Mouse (Mus musculus) forebrain, embryonic 16.5 days (tissue): ENCODE results near the gene LTO1. TPM values are rescaled to one million over a fixed set of nuclear protein-coding genes. Genes with fewer than 3 reads are reported as not detected.
"Not testable (repeated sequence)": the region's sequence is repeated elsewhere in the genome, so short reads cannot be mapped to it uniquely, and the experiment has no call there.

ENCODE experiments used
- ATAC-seq: fragments of 200-750 bp; cut with Nextera tagmentation; 2 replicates; pipeline ENCODE4 v1.8.0; 2017; ENCODE audit warnings: mild to moderate bottlenecking, moderate library complexity
- H3K27ac ChIP-seq: fragments of 300-500 bp; sonication (generic); 2 replicates; pipeline ENCODE4 v1.5.1; 2014; ENCODE audit warnings: low read length, control low read depth
- H3K27me3 ChIP-seq: fragments of 300-500 bp; sonication (generic); replicated peaks from 2 replicates; pipeline ENCODE4 v1.6.1; 2014; ENCODE audit warnings: low read length; ENCODE audit not compliant: control insufficient read depth, insufficient read depth
- H3K36me3 ChIP-seq: fragments of 300-500 bp; sonication (generic); 2 replicates; pipeline ENCODE4 v1.6.1; 2014; ENCODE audit not compliant: control insufficient read depth, insufficient read depth
- H3K4me1 ChIP-seq: fragments of 300-500 bp; sonication (generic); replicated peaks from 2 replicates; pipeline ENCODE4 v1.6.1; 2014; ENCODE audit warnings: low read length; ENCODE audit not compliant: control insufficient read depth, insufficient read depth
- H3K4me2 ChIP-seq: fragments of 300-500 bp; sonication (generic); 2 replicates; pipeline ENCODE4 v1.6.1; 2014; ENCODE audit warnings: mild to moderate bottlenecking, low read length, control low read depth
- H3K4me3 ChIP-seq: fragments of 300-500 bp; sonication (generic); replicated peaks from 2 replicates; pipeline ENCODE4 v1.5.1; 2014; ENCODE audit warnings: mild to moderate bottlenecking, low read length, control low read depth
- H3K9ac ChIP-seq: fragments of 300-500 bp; sonication (generic); replicated peaks from 2 replicates; pipeline ENCODE4 v1.6.1; 2014; ENCODE audit warnings: low read depth, low read length, control low read depth
- H3K9me3 ChIP-seq: fragments of 300-500 bp; sonication (generic); 2 replicates; pipeline ENCODE4 v1.6.1; 2016; ENCODE audit warnings: low read length; ENCODE audit not compliant: control insufficient read depth
- WGBS: fragments of 180-500 bp; shearing (Covaris S2); extraction: QIAGEN DNeasy Blood & Tissue Kit; methylation state at CpG from one replicate; pipeline ENCODE4 v1.1.7; 2014; 5-methylcytosine and 5-hydroxymethylcytosine counted together
- polyA plus RNA-seq: library from polyadenylated mRNA; unstranded; fragments of >200 nt; fragmentation: Nextera tagmentation; extraction: Ambion mirVana; gene quantifications from 2 replicates; pipeline ENCODE4 v1.2.1, GENCODE M21; 2015

LTO1 gene
- polyA plus RNA-seq, 1 experiment from 2014 or later = 42.8 TPM

DNA sequence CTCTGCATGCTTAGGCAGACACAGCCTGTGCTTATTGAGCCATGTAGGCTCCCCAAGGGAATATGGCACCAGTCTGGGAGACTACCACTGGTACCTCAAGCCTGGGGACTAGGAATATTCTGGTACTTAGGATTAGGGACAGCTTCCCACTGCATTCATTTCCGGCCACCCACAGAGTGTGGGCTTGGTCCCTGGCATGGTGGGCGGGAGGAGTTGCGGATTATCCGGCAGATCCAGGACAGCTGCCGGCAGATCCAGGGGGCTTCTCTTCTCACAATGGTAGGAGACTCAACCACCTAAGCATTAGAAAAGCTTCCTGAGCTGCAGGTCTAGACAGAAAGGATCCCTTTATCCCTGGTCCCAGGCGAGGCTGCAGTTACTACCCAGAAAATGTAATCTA, 16.4 kb upstream of the LTO1 start:
- no peak overlapping the region; the same call in 1 of the 2 replicates for H3K4me3 ChIP-seq
- 35% methylated on average over 6 of the region's 6 CpGs for WGBS
- ATAC-seq = no peak
- peaks cover 26% of the 10 kb centered on the region for H3K4me1 ChIP-seq
- H3K4me2 ChIP-seq = peak overlapping the region; percentile 13
- no peak overlapping the region for H3K9ac ChIP-seq
- peaks cover 25% of the 10 kb centered on the region for H3K27me3 ChIP-seq
- no peak overlapping the region for H3K27ac ChIP-seq
- H3K36me3 ChIP-seq = no peaks in the 10 kb centered on the region
- no peaks in the 10 kb centered on the region for H3K9me3 ChIP-seq

- not testable (repeated sequence) for H3K36me3 ChIP-seq, H3K9me3 ChIP-seq, H3K27me3 ChIP-seq, ATAC-seq, H3K4me1 ChIP-seq, H3K4me3 ChIP-seq, H3K9ac ChIP-seq, H3K27ac ChIP-seq, H3K4me2 ChIP-seq
- 92% methylated on average over 3 of the region's 3 CpGs for WGBS
Observed at GRCm38 (mm10) chr7:144905514-144905913, 9.4 kb upstream of the LTO1 start.

GRCm38 (mm10) chr7:144906708-144907397, 8.0 kb upstream of the LTO1 start:
- H3K27ac ChIP-seq = no peak overlapping the region
- H3K4me3 ChIP-seq = 0 out of 2 replicates have a peak overlapping the region, but pooled peaks have one; percentile 8
- H3K9ac ChIP-seq = 0 out of 2 replicates have a peak overlapping the region, but pooled peaks have one; percentile 32
- no peaks in the 10 kb centered on the region for H3K36me3 ChIP-seq
- H3K9me3 ChIP-seq = no peaks in the 10 kb centered on the region
- peak overlapping the region; percentile 43 for H3K4me2 ChIP-seq
- WGBS = 10% methylated on average over 28 of the region's 28 CpGs
- H3K27me3 ChIP-seq = 0 out of 2 replicates have a peak, but pooled peaks cover 2% of the 10 kb centered on the region
- H3K4me1 ChIP-seq = peaks cover 3% of the 10 kb centered on the region
- ATAC-seq = peak; percentile 54

DNA sequence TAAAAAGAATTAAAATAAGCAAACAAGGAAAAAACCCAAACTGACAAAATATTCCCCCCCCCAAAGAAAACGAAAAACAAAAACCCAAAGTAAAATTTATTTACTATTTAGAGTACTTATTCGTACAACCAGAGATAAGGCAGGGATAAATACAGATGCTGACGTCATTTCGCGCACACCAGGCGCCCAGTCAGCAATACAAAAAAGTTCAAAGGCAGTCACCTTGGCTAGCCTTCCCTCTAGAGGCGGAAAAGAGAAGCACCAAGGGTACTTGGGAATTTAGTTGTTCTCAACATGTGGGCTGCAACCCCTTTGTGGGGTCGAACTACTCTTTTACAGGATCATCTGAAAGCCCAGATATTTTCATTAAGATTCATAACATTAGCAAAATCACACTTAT, 7.1 kb upstream of the LTO1 start:
- Histone ChIP-seq H3K4me1 (peaks cover 3% of the 10 kb centered on the region), H3K9me3 (no peaks in the 10 kb centered on the region), H3K27ac (no peak overlapping the region), H3K4me3 (no peak overlapping the region), H3K9ac (no peak overlapping the region), H3K4me2 (no peak overlapping the region), H3K36me3 (no peaks in the 10 kb centered on the region), H3K27me3 (0 out of 2 replicates have a peak, but pooled peaks cover 2% of the 10 kb centered on the region)
- 18% methylated on average over 8 of the region's 8 CpGs for WGBS
- no peak for ATAC-seq

- no peaks in the 10 kb centered on the region for H3K9me3 ChIP-seq
- peak overlapping the region; percentile 1; the same call in 1 of the 2 replicates for H3K4me2 ChIP-seq
- H3K27me3 ChIP-seq = 0 out of 2 replicates have a peak, but pooled peaks cover 2% of the 10 kb centered on the region
- 25% methylated on average over 7 of the region's 7 CpGs for WGBS
- H3K4me1 ChIP-seq = peaks cover 3% of the 10 kb centered on the region
- no peak overlapping the region for H3K4me3 ChIP-seq
- H3K27ac ChIP-seq = no peak overlapping the region
- peak; percentile 56 for ATAC-seq
- H3K36me3 ChIP-seq = no peaks in the 10 kb centered on the region
- H3K9ac ChIP-seq = no peak overlapping the region
Observed at GRCm38 (mm10) chr7:144908705-144909104, 6.2 kb upstream of the LTO1 start.

DNA sequence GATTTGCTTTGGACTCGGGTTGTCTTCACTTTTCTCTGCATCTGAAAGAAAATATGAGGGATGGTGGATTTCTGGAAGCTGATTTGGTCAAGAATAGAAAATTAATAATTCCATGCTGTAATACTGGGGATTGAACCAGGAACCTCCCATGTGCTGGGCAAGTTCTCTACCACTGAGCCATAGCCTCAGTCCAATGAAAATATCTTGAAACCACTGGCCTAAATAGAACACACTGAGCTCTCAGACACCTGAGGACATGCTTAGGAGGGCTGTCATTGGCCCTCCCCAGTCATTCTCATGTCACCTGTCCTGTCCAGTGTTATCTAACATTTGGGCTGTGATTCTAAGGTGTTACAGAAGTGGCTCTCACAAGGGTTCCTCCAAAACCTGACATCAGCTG, 3.8 kb upstream of the LTO1 start:
- H3K4me2 ChIP-seq = no peak overlapping the region
- no peaks in the 10 kb centered on the region for H3K36me3 ChIP-seq
- no peak overlapping the region for H3K27ac ChIP-seq
- no peak overlapping the region for H3K4me3 ChIP-seq
- peaks cover 10% of the 10 kb centered on the region for H3K4me1 ChIP-seq
- H3K9ac ChIP-seq = no peak overlapping the region
- 0 out of 2 replicates have a peak, but pooled peaks cover 2% of the 10 kb centered on the region for H3K27me3 ChIP-seq
- no peaks in the 10 kb centered on the region for H3K9me3 ChIP-seq
- WGBS = 88% methylated on average over 1 of the region's 1 CpGs
- ATAC-seq = no peak

DNA sequence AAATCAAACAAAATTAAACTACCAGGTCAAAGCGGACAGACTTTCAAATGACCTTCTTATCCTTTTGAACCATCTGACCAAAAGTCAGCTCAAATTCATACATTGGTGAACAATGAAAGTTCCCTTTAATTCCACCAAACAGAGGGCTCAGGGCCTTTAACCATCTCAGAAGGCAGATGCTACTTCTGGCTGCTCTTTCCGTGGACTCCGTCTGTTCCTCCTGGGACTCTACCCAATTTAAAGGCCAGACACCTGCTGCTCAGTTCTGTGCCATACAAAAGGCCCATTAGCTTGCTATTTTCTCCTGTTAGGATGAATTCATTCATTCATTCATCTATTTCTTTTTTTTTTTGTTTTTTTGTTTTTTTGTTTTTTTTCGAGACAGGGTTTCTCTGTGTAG, 2.0 kb upstream of the LTO1 start:
- Histone ChIP-seq H3K9me3 (no peaks in the 10 kb centered on the region), H3K36me3 (peaks cover 5% of the 10 kb centered on the region; the same call in 1 of the 2 replicates), H3K27ac (no peak overlapping the region), H3K4me3 (no peak overlapping the region), H3K4me2 (no peak overlapping the region), H3K9ac (no peak overlapping the region), H3K4me1 (peaks cover 13% of the 10 kb centered on the region), H3K27me3 (no peaks in the 10 kb centered on the region)
- 54% methylated on average over 4 of the region's 4 CpGs for WGBS
- ATAC-seq = no peak

GRCm38 (mm10) chr7:144914296-144914947, 478 bp upstream of the LTO1 start:
- no peaks in the 10 kb centered on the region for H3K27me3 ChIP-seq
- peaks cover 13% of the 10 kb centered on the region for H3K4me1 ChIP-seq
- H3K4me2 ChIP-seq = peak overlapping the region; percentile 74
- H3K9ac ChIP-seq = peak overlapping the region; percentile 82
- peak overlapping the region; percentile 78 for H3K4me3 ChIP-seq
- WGBS = 8% methylated on average over 17 of the region's 17 CpGs
- H3K27ac ChIP-seq = peak overlapping the region; percentile 92
- ATAC-seq = peak; percentile 87
- H3K9me3 ChIP-seq = no peaks in the 10 kb centered on the region
- peaks cover 10% of the 10 kb centered on the region; the same call in 1 of the 2 replicates for H3K36me3 ChIP-seq

DNA sequence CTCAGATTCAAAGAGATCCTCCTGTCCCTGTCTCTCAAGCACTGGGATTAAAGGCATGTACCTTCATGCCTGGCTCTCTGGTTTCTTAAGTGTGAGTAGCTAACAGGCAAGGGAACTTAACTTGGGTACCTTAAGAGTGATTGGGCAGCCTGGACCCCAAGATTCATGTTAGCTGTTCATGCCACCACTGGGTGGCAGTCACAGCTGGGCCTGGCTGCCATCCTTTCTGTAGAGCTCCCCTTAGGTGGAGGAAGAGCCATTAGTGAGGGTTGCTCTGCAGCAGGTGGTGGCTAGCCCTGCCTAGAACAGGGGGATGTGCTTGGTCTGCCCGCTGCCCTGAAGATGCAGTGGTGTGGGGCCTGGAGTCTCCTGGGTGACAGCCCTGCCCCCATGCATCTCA, 3.9 kb downstream of the LTO1 start:
- no peak overlapping the region for H3K4me2 ChIP-seq
- WGBS = 78% methylated on average over 1 of the region's 1 CpGs
- H3K27me3 ChIP-seq = no peaks in the 10 kb centered on the region
- H3K9me3 ChIP-seq = no peaks in the 10 kb centered on the region
- peaks cover 13% of the 10 kb centered on the region for H3K4me1 ChIP-seq
- H3K4me3 ChIP-seq = no peak overlapping the region
- peaks cover 22% of the 10 kb centered on the region for H3K36me3 ChIP-seq
- ATAC-seq = no peak
- H3K9ac ChIP-seq = no peak overlapping the region
- H3K27ac ChIP-seq = no peak overlapping the region
